Mouse (Mus musculus): ENCODE results near the gene Ttc14.

GRCm38 (mm10) chr3:33850856-33851255, 51.2 kb downstream of the Ttc14 start:
- TF ChIP-seq MAFK (IDR thresholded peaks at IDR 0.05; ENCODE audit: insufficient read depth, low read depth, low read length) (no peak), ZC3H11A (IDR thresholded peaks at IDR 0.05; ENCODE audit: borderline replicate concordance, low read depth, low read length) (no peak), HCFC1 (IDR thresholded peaks at IDR 0.05; ENCODE audit: borderline replicate concordance, insufficient read depth, low read length) (no peak), CHD2 (IDR thresholded peaks at IDR 0.05; ENCODE audit: low read depth, low read length) (no peak)
